Mouse (Mus musculus) hindbrain, embryonic 10.5 days (tissue): ENCODE measurements around the gene Fabp6. TPM values are rescaled to one million over a fixed set of nuclear protein-coding genes. Genes with fewer than 3 reads are reported as not detected.

ENCODE experiments used
- DNase-seq: peaks from one replicate; pipeline ENCODE4 v3.0.0-alpha.2; 2017; ENCODE audit warnings: low spot score
- H3K27ac ChIP-seq: fragments of 300-500 bp; sonication (generic); 2 replicates; pipeline ENCODE4 v1.5.1; 2016; ENCODE audit warnings: mild to moderate bottlenecking, moderate library complexity
- H3K27me3 ChIP-seq: fragments of 300-500 bp; sonication (generic); 2 replicates; pipeline ENCODE4 v1.6.1; 2016; ENCODE audit warnings: mild to moderate bottlenecking; ENCODE audit not compliant: poor library complexity, insufficient read depth, severe bottlenecking
- H3K36me3 ChIP-seq: fragments of 300-500 bp; sonication (generic); 2 replicates; pipeline ENCODE4 v1.6.1; 2016; ENCODE audit warnings: mild to moderate bottlenecking, moderate library complexity
- H3K4me1 ChIP-seq: fragments of 300-500 bp; sonication (generic); replicated peaks from 2 replicates; pipeline ENCODE4 v1.6.1; 2016; ENCODE audit warnings: mild to moderate bottlenecking
- H3K4me3 ChIP-seq: fragments of 300-500 bp; sonication (generic); 2 replicates; pipeline ENCODE4 v1.5.1; 2016; ENCODE audit warnings: mild to moderate bottlenecking, moderate library complexity
- H3K9me3 ChIP-seq: fragments of 300-500 bp; sonication (generic); 2 replicates; pipeline ENCODE4 v1.6.1; 2016; ENCODE audit warnings: mild to moderate bottlenecking, moderate library complexity
- WGBS: fragments of 180-500 bp; shearing (Covaris S2); methylation state at CpG from one replicate; pipeline ENCODE4 v1.1.7; 2016; 5-methylcytosine and 5-hydroxymethylcytosine counted together
- polyA plus RNA-seq: library from polyadenylated mRNA; unstranded; fragments of >200 nt; fragmentation: Nextera tagmentation; extraction: Ambion mirVana; gene quantifications from 2 replicates; pipeline ENCODE4 v1.2.1, GENCODE M21; 2016

Fabp6 gene
- polyA plus RNA-seq, 1 experiment from 2014 or later = not detected

DNA sequence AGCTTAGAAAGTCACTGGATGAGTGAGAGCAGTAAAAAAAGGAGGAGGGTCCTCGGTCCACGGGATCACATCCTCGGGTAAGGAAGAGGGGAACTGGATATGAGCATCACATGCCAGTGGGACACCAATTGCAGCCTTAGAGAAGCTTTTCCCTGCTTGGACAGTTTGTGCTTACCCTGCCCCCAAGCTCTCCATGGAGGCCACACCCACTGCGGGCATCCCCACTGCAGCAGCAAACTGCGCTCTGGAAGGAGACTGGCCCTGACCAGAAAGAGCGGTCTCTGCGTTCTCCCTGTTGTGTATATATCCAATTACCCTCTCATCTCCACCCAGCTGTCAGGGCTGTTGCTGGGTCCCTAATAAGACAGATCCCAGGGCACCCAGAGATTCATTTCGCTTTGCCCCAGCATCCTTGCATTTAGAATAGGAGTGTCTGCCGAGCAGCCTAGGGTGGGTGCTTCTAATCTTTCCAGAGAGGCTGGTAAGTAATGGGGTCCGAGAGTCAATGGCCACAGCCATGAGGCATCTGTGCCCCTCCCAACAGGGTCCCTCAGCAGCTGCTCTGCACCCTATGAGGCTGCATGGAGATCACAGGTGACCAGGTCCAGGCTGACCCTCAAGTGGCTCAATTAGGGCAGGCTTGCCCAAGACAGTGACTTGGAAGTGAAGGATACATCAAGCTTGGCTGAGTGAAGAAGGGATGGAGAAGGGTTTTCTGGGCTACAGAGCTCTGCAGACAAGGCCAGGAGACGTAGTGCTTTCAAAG lies 23.4 kb downstream of the Fabp6 start:
- no peak overlapping the region for H3K4me3 ChIP-seq
- peaks cover 35% of the 10 kb centered on the region for H3K4me1 ChIP-seq
- H3K27ac ChIP-seq = peak overlapping the region; percentile 67
- H3K36me3 ChIP-seq = peaks cover 66% of the 10 kb centered on the region
- H3K27me3 ChIP-seq = no peaks in the 10 kb centered on the region
- no peak for DNase-seq
- WGBS = 56% methylated on average over 11 of the region's 11 CpGs
- no peaks in the 10 kb centered on the region for H3K9me3 ChIP-seq

DNA sequence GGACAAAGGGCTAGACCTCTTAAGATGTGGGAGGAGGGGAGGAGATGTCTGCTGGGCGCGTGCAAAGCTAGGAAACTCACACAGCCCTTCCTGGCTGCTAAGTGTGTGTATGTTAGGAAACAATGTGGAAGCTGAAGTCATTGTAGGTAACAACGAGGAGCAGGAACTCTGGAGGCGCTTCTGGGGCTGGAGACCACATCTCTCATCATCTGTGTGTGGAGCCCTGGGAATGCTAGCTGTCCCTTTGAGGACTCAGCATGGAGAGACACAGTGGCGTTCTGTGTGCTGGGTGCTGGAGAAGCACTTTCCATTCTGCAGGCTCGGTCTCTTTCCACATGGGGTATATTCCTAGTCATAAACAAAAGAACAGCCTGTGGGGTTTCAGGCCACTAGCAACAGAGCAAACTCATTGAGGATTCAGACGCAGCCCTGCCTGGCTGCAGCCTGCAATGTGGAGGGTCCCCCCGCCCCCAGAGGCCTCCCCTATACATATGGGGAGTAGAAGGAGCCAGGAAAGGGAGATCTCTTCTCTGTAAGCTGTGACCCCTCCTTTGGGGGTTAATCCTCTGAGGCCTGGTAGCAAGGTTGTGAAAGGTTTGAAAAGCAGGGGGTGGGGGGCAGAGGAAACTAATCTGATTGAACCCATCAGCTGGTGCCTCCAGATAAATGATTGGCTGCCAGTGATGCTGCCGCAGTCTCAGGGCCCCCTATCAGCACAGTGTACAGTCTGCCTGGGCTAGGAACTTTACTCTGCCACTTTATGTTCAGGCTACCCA lies 25.8 kb downstream of the Fabp6 start:
- DNase-seq = peak; percentile 54
- Histone ChIP-seq H3K36me3 (peaks cover 53% of the 10 kb centered on the region), H3K4me3 (peak overlapping the region; percentile 32), H3K9me3 (no peaks in the 10 kb centered on the region), H3K27me3 (no peaks in the 10 kb centered on the region), H3K27ac (peak overlapping the region; percentile 93), H3K4me1 (peaks cover 50% of the 10 kb centered on the region)
- WGBS = 5% methylated on average over 9 of the region's 9 CpGs

DNA sequence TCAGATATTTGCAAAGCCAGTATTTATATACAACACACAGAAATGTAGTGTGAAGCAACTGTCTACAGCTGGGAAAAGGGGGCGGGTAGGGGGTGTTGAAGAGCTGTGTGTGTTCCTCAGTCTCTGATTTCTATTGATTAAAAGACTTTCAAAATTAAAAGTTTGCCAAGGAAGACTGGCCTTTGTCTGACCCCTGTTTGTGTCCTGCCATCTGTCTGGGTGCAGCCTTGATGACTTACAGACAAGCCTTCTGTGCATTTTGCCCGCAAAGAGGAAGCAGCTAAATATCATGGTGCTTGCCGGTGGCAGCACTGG lies 26.3 kb downstream of the Fabp6 start:
- Histone ChIP-seq H3K36me3 (peaks cover 54% of the 10 kb centered on the region), H3K27me3 (no peaks in the 10 kb centered on the region), H3K27ac (peak overlapping the region; percentile 93), H3K4me3 (peak overlapping the region; percentile 32), H3K4me1 (peaks cover 50% of the 10 kb centered on the region), H3K9me3 (no peaks in the 10 kb centered on the region)
- DNase-seq = no peak
- 16% methylated on average over 3 of the region's 3 CpGs for WGBS

DNA sequence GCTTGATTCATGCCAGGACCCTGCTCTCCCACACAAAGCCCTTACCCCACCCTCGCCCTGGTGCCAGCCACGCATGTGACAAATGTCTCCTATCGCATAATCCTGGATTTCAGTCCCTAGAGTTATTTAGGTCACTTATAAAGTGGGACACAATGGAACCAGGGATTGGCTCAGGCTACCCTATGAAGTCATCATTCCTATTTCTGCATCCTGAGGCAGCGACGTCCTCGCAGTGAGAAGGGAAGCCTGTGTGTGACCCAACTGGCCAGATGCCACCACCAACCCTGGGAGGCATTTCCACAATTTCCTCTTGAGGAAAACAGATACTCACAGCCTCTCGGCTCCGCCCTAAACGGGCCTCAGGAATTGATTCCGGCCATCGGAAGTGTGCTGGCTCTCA lies 31.7 kb downstream of the Fabp6 start:
- 84% methylated on average over 11 of the region's 11 CpGs for WGBS
- Histone ChIP-seq H3K27me3 (no peaks in the 10 kb centered on the region), H3K36me3 (peaks cover 51% of the 10 kb centered on the region), H3K9me3 (no peaks in the 10 kb centered on the region), H3K27ac (peak overlapping the region; percentile 77), H3K4me1 (peaks cover 61% of the 10 kb centered on the region), H3K4me3 (no peak overlapping the region)
- no peak for DNase-seq

DNA sequence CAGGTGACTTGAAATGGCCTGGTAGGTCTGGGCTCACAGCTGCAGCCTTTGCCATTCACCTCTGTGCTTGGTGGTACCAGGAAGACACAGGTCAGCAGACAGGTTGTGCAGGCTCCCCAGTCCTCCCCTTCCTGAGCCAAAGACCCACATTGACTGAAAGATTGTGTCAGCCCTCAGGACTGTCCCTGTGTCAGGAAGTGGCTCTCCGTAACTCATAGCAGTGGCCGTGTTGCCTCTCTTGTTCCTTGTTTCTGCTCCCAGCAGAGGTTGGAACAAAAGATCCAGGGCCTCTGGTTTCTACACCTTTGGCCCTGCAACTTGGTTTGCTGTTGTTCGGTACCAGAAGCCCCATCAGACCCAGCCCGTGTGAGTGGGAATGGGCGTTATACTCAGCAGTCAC lies 32.2 kb downstream of the Fabp6 start:
- WGBS = 85% methylated on average over 5 of the region's 5 CpGs
- no peak for DNase-seq
- Histone ChIP-seq H3K9me3 (no peaks in the 10 kb centered on the region), H3K27me3 (no peaks in the 10 kb centered on the region), H3K27ac (peak overlapping the region; percentile 77), H3K36me3 (peaks cover 53% of the 10 kb centered on the region), H3K4me1 (peaks cover 61% of the 10 kb centered on the region), H3K4me3 (no peak overlapping the region)

DNA sequence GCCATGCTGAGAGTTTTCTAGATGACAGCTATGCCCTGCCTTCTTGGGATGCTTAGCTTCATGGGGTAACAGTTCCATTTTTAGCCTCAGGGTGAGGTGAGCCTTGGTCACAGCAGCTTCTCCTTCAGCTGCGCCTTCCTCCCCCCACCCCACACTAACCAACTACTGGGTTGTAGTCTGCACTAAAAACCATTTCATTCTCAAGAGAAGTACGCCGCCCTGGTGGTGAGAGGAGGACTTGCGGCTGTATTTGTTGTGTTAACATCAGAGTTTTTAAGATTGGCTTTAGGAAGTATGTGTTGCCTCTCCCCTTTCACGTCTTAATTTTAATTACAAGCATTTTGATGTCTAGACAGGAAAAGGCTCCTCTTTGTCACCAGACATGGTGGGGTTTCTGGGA lies 33.1 kb downstream of the Fabp6 start:
- H3K9me3 ChIP-seq = no peaks in the 10 kb centered on the region
- no peak for DNase-seq
- no peak overlapping the region for H3K27ac ChIP-seq
- WGBS = 60% methylated on average over 5 of the region's 5 CpGs
- H3K4me1 ChIP-seq = peaks cover 69% of the 10 kb centered on the region
- no peak overlapping the region for H3K4me3 ChIP-seq
- no peaks in the 10 kb centered on the region for H3K27me3 ChIP-seq
- peaks cover 49% of the 10 kb centered on the region for H3K36me3 ChIP-seq

DNA sequence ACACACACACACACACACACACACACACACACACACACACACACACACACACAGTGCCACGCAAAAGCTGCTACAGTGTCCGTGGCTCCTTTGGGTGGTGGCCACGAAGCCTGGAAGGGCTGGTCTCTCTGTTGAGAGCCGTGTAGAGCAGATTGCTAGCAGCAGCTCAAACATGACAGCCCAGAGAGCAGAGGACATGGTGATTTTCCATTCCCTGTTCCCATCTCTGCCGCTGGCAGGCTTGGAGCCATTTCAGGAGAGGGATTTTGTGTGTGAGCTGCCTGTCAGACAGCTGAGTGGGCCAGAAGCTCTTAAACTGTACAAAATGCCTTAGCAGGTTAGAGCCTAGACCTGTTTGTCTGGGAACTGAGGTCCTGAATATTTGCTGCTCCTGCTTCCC lies 34.6 kb downstream of the Fabp6 start:
- Histone ChIP-seq H3K36me3 (peaks cover 53% of the 10 kb centered on the region), H3K27me3 (no peaks in the 10 kb centered on the region), H3K4me3 (no peak overlapping the region), H3K9me3 (no peaks in the 10 kb centered on the region), H3K27ac (peak overlapping the region; percentile 82), H3K4me1 (peaks cover 70% of the 10 kb centered on the region)
- 79% methylated on average over 5 of the region's 5 CpGs for WGBS
- no peak for DNase-seq

DNA sequence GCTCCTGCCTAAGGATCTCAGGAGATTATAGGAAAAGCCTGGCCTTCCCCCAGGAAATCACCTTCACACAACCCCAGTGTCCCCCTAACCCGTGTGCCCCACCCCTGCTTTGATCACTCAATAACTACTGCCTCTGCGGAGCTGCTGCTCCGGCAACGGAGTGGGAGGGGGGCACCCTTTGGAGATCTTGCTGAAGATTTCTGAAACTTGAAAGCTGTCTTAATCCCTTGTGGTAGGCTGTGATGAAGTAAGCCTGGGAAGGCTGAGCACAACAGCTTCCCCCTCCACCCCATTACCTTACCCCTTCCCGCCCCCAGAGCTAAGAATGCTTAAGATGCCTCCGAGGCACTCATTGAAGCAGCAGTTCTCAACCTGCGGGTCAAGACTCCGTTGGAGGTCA lies 35.5 kb downstream of the Fabp6 start:
- peak overlapping the region; percentile 82 for H3K27ac ChIP-seq
- no peaks in the 10 kb centered on the region for H3K27me3 ChIP-seq
- peaks cover 67% of the 10 kb centered on the region for H3K4me1 ChIP-seq
- H3K9me3 ChIP-seq = no peaks in the 10 kb centered on the region
- H3K4me3 ChIP-seq = no peak overlapping the region
- peaks cover 61% of the 10 kb centered on the region for H3K36me3 ChIP-seq
- WGBS = 8% methylated on average over 8 of the region's 8 CpGs
- DNase-seq = no peak

DNA sequence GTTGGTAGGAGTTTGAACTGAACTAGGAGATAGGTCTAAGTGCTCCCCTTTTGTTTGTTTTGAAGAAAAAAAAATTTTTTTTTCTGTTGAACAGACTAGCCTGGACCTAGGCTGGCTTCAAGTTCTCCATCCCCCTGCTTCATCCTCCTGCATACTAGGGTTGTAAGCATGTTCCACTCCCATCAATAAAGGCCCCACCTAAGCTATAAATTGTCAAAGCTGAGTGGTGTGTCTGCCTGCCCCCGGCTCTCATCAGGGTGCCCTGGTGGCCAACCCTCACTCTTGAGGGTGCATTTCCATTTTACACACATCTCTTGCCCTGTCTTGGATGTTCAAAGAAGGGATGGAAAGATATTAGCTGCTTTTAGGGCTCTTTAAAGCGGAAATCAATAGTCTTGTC lies 35.9 kb downstream of the Fabp6 start:
- peaks cover 61% of the 10 kb centered on the region for H3K36me3 ChIP-seq
- no peak overlapping the region for H3K4me3 ChIP-seq
- no peak for DNase-seq
- H3K27me3 ChIP-seq = no peaks in the 10 kb centered on the region
- 44% methylated on average over 2 of the region's 2 CpGs for WGBS
- H3K4me1 ChIP-seq = peaks cover 72% of the 10 kb centered on the region
- H3K9me3 ChIP-seq = no peaks in the 10 kb centered on the region
- H3K27ac ChIP-seq = peak overlapping the region; percentile 82

DNA sequence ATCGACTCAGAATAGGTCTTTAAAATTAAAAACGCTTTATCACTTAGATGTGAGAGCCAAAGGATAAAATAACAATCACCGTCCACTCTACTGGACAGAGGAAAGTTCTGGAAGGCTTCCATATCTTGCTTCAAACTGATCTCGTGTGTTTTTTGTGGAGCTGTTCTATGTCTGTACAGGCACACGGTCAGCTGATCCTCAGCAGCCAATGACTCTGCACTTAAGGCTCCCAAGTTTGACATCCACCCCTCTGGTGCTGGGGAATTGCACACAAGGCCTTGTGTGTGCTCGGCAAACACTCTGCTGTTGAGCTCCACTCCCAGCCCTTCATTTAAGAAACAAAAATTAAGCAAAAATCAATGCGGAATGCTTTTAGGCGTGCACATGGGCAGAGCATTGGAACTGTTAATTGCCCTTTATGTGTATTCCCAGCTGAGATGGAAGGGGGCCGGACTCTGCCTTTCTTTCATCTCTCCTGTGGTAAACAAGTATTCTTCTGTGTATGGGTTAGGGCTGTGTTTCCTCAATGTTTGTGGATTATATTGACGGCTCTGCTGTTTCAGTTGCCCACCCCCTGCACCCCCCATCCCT lies 37.6 kb downstream of the Fabp6 start:
- no peaks in the 10 kb centered on the region for H3K9me3 ChIP-seq
- H3K36me3 ChIP-seq = peaks cover 59% of the 10 kb centered on the region
- peaks cover 78% of the 10 kb centered on the region for H3K4me1 ChIP-seq
- H3K4me3 ChIP-seq = no peak overlapping the region
- 82% methylated on average over 10 of the region's 10 CpGs for WGBS
- H3K27me3 ChIP-seq = no peaks in the 10 kb centered on the region
- peak overlapping the region; percentile 74; the same call in 1 of the 2 replicates for H3K27ac ChIP-seq
- no peak for DNase-seq

DNA sequence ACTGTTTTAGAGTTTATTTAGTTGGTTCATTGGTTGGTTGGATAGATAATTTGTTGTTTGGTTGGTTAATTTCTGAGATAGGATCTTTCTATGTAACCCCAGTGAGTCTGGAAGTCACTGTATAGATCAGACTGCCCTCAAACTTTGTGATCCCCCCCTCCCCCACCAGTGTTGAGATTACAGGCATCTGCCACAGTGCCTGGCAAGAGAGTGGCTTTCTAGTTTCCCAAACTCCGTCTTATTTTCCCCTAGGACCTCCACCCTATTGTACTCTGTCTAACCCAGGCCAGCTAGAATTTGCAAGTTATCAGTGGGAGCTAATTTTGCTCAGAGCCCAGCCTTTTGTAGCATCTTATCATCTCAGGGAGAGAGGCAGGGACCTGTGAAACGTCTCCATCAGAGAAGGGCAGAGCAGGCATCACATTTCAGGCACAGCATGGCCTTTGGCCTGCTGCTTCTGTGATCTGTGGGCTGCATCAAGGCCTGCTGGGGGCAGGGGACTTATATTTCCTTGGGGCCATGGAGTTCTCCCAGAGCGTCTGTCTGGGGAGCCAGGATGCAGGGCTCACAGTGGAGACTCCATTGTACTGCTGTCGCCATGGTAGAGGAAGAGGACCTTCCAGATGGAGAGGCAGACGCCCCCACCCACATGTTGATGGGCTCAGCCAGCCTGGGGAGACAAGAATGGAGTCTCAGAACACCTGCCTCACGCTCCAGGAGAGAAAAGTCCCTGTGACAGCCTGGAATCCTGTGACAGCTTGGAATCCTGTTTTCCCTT lies 41.6 kb downstream of the Fabp6 start:
- peak overlapping the region; percentile 78 for H3K27ac ChIP-seq
- no peak overlapping the region for H3K4me3 ChIP-seq
- peaks cover 79% of the 10 kb centered on the region for H3K36me3 ChIP-seq
- whole genome bisulfite sequencing = 2% methylated on average over 5 of the region's 6 CpGs
- no peaks in the 10 kb centered on the region for H3K9me3 ChIP-seq
- H3K27me3 ChIP-seq = no peaks in the 10 kb centered on the region
- DNase-seq = peak; percentile 62
- H3K4me1 ChIP-seq = peaks cover 61% of the 10 kb centered on the region

DNA sequence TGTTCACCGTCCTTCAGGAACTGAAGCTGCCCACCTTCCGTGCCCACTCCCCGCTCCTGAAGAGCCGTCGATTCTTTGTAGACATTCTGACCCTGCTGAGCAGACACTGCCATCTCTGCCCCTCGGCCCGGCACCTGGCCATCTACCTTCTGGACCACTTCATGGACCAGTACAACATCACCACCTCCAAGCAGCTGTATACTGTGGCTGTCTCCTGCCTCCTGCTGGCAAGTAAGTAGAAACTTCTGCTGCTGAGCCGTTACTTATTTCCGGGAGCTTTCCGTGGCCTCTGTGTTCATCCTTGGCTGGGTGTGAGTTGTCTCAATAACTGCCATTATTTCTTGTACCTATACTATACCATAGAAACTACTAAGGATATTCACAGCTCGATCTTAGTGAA lies 44.8 kb downstream of the Fabp6 start:
- no peak overlapping the region for H3K4me3 ChIP-seq
- H3K9me3 ChIP-seq = no peaks in the 10 kb centered on the region
- no peak for DNase-seq
- H3K27me3 ChIP-seq = no peaks in the 10 kb centered on the region
- H3K36me3 ChIP-seq = peaks cover 68% of the 10 kb centered on the region
- WGBS = 88% methylated on average over 11 of the region's 11 CpGs
- peaks cover 57% of the 10 kb centered on the region for H3K4me1 ChIP-seq
- no peak overlapping the region for H3K27ac ChIP-seq
